Mouse (Mus musculus): ENCODE results near the gene Fam122b.

- TF ChIP-seq CTCF (IDR thresholded peaks at IDR 0.05; ENCODE audit: control insufficient read depth, insufficient read depth, insufficient replicate concordance, low read depth, low read length) (no peak), POLR2A (IDR thresholded peaks at IDR 0.05; ENCODE audit: control insufficient read depth, low read depth, low read length) (no peak)
Measured at GRCm38 (mm10) chrX:53270063-53270432, 443 bp upstream of the Fam122b start.
